ENCODE assay signal across 13 mouse cellular contexts in the genomic region with DNA sequence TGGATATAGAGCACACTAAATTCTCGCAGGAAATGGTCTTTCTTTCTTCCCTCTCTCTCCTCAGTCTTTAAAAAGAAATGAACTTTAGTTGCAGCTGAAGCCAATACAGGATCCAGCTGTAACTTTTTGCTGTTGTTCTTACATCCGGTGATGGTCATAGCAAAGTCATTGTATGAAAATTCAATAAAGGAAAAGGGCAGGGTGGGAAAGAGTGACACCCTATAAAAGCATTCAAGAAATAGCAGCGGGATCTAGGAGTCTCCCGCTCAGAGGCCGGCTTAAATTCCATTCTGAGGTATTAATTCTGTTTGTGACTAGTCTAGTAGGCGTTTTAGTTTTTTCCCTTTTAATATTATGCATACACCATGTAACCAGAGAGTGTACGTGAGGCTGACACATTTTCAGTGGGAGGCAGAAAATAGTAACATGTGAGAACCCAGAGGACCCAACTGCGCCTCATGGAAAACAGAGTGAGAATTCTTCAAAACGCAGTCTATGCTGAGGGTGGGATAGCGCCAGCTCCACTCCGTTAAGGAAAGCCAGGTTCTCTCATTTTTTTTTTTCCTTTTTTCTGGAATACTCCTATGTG. TPM values are rescaled to one million over a fixed set of nuclear protein-coding genes. Genes with fewer than 3 reads are reported as not detected.
A peak's percentile ranks its signal among the peaks of the same experiment; 100 is the strongest.
DNase-seq lines count a peak whose midpoint lies in the region; ATAC-seq and TF ChIP-seq lines count a peak whose summit lies in the region.
"Had no signal": no experiment of that assay in that cellular context is flagged by ENCODE, and none has a peak within 500 bp of the region (broad histone marks: within the 10 kb centered on the region; RNA-seq: fewer than 3 reads in every experiment).

No protein-coding gene starts in this region.

- TF ChIP-seq EP300 in heart, postnatal 0 days (IDR thresholded peaks at IDR 0.05; ENCODE audit: low read depth), result 0 out of 2 replicates have a peak, but pooled peaks have one; percentile 36

- peak; percentile 21; the same call in 1 of the 2 replicates for ATAC-seq in heart, postnatal 0 days (ENCODE audit: insufficient read depth, low read depth)
- no peak for ATAC-seq in neural tube, embryonic 13.5 days (ENCODE audit: low read depth)
- no peak for ATAC-seq in limb, embryonic 11.5 days (ENCODE audit: insufficient number of reproducible peaks, low FRiP score, low TSS enrichment, low read depth)
- ATAC-seq: intestine, embryonic 15.5 days had no signal

- H3K36me3 ChIP-seq in heart, postnatal 0 days (replicated peaks; ENCODE audit: control insufficient read depth, insufficient read depth, low read length), result no peaks in the 10 kb centered on the region
- no peaks in the 10 kb centered on the region for H3K36me3 ChIP-seq in neural tube, embryonic 13.5 days
- H3K36me3 ChIP-seq in limb, embryonic 11.5 days (ENCODE audit: control insufficient read depth, insufficient read depth, low read length), result no peaks in the 10 kb centered on the region
- H3K36me3 ChIP-seq: intestine, embryonic 15.5 days had no signal

- peak overlapping the region; percentile 70 for H3K27ac ChIP-seq in heart, postnatal 0 days (ENCODE audit: low read depth)
- 0 out of 2 replicates have a peak overlapping the region, but pooled peaks have one; percentile 1 for H3K27ac ChIP-seq in neural tube, embryonic 13.5 days (replicated peaks)
- H3K27ac ChIP-seq in limb, embryonic 11.5 days (replicated peaks; ENCODE audit: low read depth, low read length), result peak overlapping the region; percentile 66
- H3K27ac ChIP-seq: intestine, embryonic 15.5 days had no signal

- peaks cover 74% of the 10 kb centered on the region for H3K4me1 ChIP-seq in heart, postnatal 0 days (ENCODE audit: control insufficient read depth, insufficient read depth)
- H3K4me1 ChIP-seq in neural tube, embryonic 13.5 days (replicated peaks), result peaks cover 59% of the 10 kb centered on the region
- H3K4me1 ChIP-seq in limb, embryonic 11.5 days (ENCODE audit: control insufficient read depth, insufficient read depth, low read length), result peaks cover 67% of the 10 kb centered on the region

- peak overlapping the region; percentile 11 for H3K4me2 ChIP-seq in heart, postnatal 0 days (ENCODE audit: low read depth, low read length)
- no peak overlapping the region for H3K4me2 ChIP-seq in neural tube, embryonic 13.5 days
- H3K4me2 ChIP-seq in limb, embryonic 11.5 days (ENCODE audit: low read depth, severe bottlenecking), result no peak overlapping the region; the same call in 1 of the 2 replicates
- H3K4me2 ChIP-seq: intestine, embryonic 15.5 days had no signal

- H3K4me3 ChIP-seq in heart, postnatal 0 days (ENCODE audit: low read depth, low read length), result no peak overlapping the region
- no peak overlapping the region for H3K4me3 ChIP-seq in neural tube, embryonic 13.5 days
- no peak overlapping the region for H3K4me3 ChIP-seq in limb, embryonic 11.5 days (ENCODE audit: low read depth, low read length)
- H3K4me3 ChIP-seq: intestine, embryonic 15.5 days had no signal

- no peak overlapping the region for H3K9ac ChIP-seq in heart, postnatal 0 days (replicated peaks; ENCODE audit: low read depth, low read length)
- no peak overlapping the region for H3K9ac ChIP-seq in neural tube, embryonic 13.5 days
- H3K9ac ChIP-seq in limb, embryonic 11.5 days (ENCODE audit: low read length), result no peak overlapping the region
- H3K9ac ChIP-seq: intestine, embryonic 15.5 days had no signal

- WGBS in heart, postnatal 0 days, result 39% methylated on average over 11 of the region's 11 CpGs
- WGBS in neural tube, embryonic 13.5 days, result 78% methylated on average over 11 of the region's 11 CpGs
- 50% methylated on average over 11 of the region's 11 CpGs for WGBS in limb, embryonic 11.5 days

- peak; percentile 45 for DNase-seq in heart, postnatal 0 days (ENCODE audit: low spot score)
- DNase-seq in heart, adult 18-20 months, result no peak
- no peak for DNase-seq in neural tube, embryonic 10.5 days (ENCODE audit: extremely low spot score, low spot score)
- DNase-seq in limb, embryonic 11.5 days (ENCODE audit: low spot score), result no peak
- DNase-seq in left cerebral cortex, adult 18-20 months (ENCODE audit: low spot score in 2 of 2), result no peak
- no peak for DNase-seq in urinary bladder, postnatal 4 days (ENCODE audit: low spot score in 2 of 2)
- DNase-seq: adrenal gland, adult 8-10 months; cerebellum, postnatal 10 days; lung, postnatal 14 days; right cerebral cortex, postnatal 25 days; thymus, postnatal 36 days had no signal

- no peaks in the 10 kb centered on the region for H3K9me3 ChIP-seq in heart, postnatal 0 days (replicated peaks; ENCODE audit: control insufficient read depth, low read length)
- H3K9me3 ChIP-seq in neural tube, embryonic 13.5 days, result no peaks in the 10 kb centered on the region
- no peaks in the 10 kb centered on the region for H3K9me3 ChIP-seq in limb, embryonic 11.5 days (ENCODE audit: control insufficient read depth, low read length)
- H3K9me3 ChIP-seq: intestine, embryonic 15.5 days had no signal

- H3K27me3 ChIP-seq in heart, postnatal 0 days (ENCODE audit: control insufficient read depth, insufficient read depth, low read length), result no peaks in the 10 kb centered on the region
- no peaks in the 10 kb centered on the region for H3K27me3 ChIP-seq in neural tube, embryonic 13.5 days
- no peaks in the 10 kb centered on the region for H3K27me3 ChIP-seq in limb, embryonic 11.5 days (ENCODE audit: control insufficient read depth, insufficient read depth, low read length)
- H3K27me3 ChIP-seq: intestine, embryonic 15.5 days had no signal

- no peak for TF ChIP-seq CTCF in heart, postnatal 0 days (IDR thresholded peaks at IDR 0.05; ENCODE audit: low read depth)

RNA-seq across cellular contexts. Expression of a gene that starts 15.7 kb away (rescaled TPM):
- 84.1 and 115 TPM in 2 replicates for total RNA-seq in heart, postnatal 0 days (2014; rRNA removed; ENCODE audit: low replicate concordance)
- 42.8 and 45.2 TPM in 2 replicates for polyA plus RNA-seq in heart, postnatal 0 days (2015; fragmentation: Nextera tagmentation; extraction: Ambion mirVana)
- total RNA-seq in heart, adult 18-20 months (2021), result 10 to 100 TPM; 33.5 to 39.6 TPM
- 43.1 and 45.2 TPM in 2 replicates for polyA plus RNA-seq in neural tube, embryonic 13.5 days (2015; fragmentation: Nextera tagmentation; extraction: Ambion mirVana)
- 49.6 and 51.0 TPM in 2 replicates for polyA plus RNA-seq in limb, embryonic 11.5 days (2014; fragmentation: Nextera tagmentation; extraction: Ambion mirVana)
- 10 to 100 TPM; 31.2 to 34.7 TPM for total RNA-seq in left cerebral cortex, adult 18-20 months (2021)

Comparison
In these comparisons a context has a peak if more than half of its experiments do, and no peak if none do; other contexts are left out.
1. H3K27ac ChIP-seq: peak in every context shown above with its lines; median percentile 70 in heart, postnatal 0 days; 66 in limb, embryonic 11.5 days; 1 in neural tube, embryonic 13.5 days.